Mouse (Mus musculus): ENCODE results near the gene Schip1. TPM values are rescaled to one million over a fixed set of nuclear protein-coding genes. Genes with fewer than 3 reads are reported as not detected.

Schip1 gene
- polyA plus RNA-seq, 1 experiment from 2014 or later, result 108 TPM

DNA sequence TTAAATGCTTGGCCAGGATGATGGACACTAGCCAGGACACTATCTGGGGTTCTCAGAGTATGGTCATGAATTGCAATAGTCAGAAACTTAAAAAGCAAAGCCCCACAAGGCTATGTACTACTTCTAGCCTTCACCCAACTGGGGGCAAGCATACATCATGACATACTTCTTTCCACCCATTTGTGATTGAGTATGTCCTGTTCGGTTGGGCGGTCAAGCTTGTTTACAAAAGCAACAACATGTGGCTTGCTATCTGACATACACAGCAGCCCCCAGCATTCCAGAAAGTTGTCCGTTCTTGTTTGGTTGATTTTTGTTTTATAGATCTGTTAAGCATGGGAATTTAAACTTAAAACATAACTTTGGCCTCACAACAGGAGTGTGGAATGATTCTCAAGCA is 582.7 kb downstream of the Schip1 start:
- no peak overlapping the region for H3K4me2 ChIP-seq (replicated peaks)
- no peak overlapping the region for H3K4me3 ChIP-seq
- no peaks in the 10 kb centered on the region for H3K4me1 ChIP-seq
- H3K27ac ChIP-seq (replicated peaks), result no peak overlapping the region
- WGBS, result 91% methylated on average over 3 of the region's 3 CpGs
- no peaks in the 10 kb centered on the region for H3K36me3 ChIP-seq
- no peaks in the 10 kb centered on the region for H3K27me3 ChIP-seq
- H3K9me3 ChIP-seq, result no peaks in the 10 kb centered on the region
- ATAC-seq (ENCODE audit: low FRiP score, low read depth), result no peak
- H3K9ac ChIP-seq (replicated peaks), result no peak overlapping the region

DNA sequence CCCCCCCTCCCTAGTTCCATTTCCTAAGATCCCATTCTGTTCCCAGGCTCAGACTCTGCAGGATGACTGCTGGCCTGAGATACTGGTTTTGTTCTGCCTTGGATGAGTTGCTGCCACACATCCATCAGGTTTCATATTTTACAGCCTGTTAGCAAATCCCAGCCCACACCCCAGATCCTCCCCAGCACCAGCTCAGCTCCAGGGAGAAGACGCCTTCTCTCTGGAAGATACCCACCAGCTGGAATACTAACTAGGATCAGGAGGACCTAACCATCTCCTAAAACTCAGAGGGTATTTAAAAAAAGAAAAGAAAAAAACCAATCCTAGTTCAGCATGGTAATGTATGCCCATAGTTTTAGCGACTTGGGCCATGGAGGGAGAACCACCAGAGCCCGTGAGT is 585.6 kb downstream of the Schip1 start:
- no peaks in the 10 kb centered on the region for H3K27me3 ChIP-seq
- no peaks in the 10 kb centered on the region for H3K9me3 ChIP-seq
- WGBS, result 93% methylated on average over 3 of the region's 3 CpGs
- H3K27ac ChIP-seq (replicated peaks), result no peak overlapping the region
- no peaks in the 10 kb centered on the region for H3K4me1 ChIP-seq
- no peaks in the 10 kb centered on the region for H3K36me3 ChIP-seq
- no peak overlapping the region for H3K4me3 ChIP-seq
- no peak overlapping the region for H3K9ac ChIP-seq (replicated peaks)
- H3K4me2 ChIP-seq (replicated peaks), result no peak overlapping the region
- no peak for ATAC-seq (ENCODE audit: low FRiP score, low read depth)

DNA sequence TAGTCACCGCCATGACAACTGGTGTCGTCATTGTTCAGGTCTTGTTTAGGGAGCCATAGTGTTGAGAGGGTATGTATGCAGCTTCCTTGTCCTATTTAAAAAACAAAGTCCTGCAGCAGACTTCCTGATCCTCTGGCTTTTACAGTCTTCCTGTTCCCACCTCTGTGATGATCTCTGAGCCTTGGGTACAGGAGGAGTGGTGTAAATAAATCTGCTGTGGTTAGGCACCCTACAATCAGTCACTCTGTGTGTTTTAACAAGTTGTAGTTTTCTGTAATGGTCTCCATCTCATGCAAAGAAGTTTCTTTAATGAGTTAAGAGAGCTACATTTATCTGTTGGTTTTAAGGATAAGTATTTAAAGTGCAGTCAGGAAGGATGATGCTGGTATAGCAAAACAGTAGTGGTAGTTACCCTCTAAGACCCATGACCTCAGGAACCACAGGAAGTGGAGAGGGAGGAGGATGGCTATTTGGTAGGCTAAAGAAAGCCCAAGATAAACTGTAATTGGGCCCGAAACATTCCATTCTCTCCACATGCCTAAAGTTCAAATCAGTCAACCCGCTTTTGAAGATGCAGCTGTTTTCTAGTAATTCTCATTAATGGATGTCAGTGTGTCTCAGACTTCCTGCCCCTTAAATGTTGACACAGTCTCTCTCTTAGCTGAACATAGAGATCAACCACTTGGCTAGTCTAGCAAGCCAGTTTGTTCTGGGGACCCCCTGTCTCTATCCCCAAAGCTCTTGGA is 592.2 kb downstream of the Schip1 start:
- Histone ChIP-seq H3K27ac (replicated peaks) (no peak overlapping the region), H3K4me3 (no peak overlapping the region), H3K27me3 (no peaks in the 10 kb centered on the region), H3K4me1 (no peaks in the 10 kb centered on the region; the same call in 1 of the 2 replicates), H3K36me3 (no peaks in the 10 kb centered on the region), H3K4me2 (replicated peaks) (no peak overlapping the region), H3K9me3 (no peaks in the 10 kb centered on the region), H3K9ac (replicated peaks) (no peak overlapping the region)
- no peak for ATAC-seq (ENCODE audit: low FRiP score, low read depth)
- 86% methylated on average over 4 of the region's 4 CpGs for WGBS

DNA sequence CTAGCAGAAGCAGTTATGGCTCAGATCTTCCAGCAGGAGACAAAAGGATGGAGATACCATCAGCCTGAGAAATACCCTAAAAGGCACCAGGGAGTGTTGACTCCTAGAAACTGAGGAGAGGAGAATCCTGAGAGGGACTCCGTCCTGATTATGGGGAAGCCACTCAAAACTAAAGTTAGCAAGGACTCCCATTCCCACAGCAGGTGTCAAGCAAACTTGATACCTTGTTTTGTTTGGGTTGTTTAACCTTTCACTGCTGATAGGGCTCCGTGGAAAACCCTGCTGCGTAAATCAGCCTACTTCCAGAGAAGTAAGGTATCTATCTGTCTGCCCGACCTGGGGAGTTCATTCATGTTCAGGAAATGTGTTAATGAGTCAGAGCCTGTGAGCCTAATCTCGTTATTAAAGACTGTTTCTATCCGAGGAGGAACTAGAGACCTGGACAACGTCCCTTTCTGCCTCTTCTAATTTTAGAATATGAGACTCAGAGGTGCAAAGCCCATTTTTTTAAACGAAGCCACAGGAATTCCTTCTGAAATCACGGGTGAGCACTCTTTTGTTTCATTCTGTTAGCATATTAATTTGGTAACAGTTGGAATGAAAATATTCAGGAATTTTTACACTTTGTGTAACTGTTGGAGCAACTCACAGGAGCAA is 593.1 kb downstream of the Schip1 start:
- Histone ChIP-seq H3K9ac (replicated peaks) (no peak overlapping the region), H3K4me3 (no peak overlapping the region), H3K4me1 (no peaks in the 10 kb centered on the region; the same call in 1 of the 2 replicates), H3K9me3 (no peaks in the 10 kb centered on the region), H3K36me3 (no peaks in the 10 kb centered on the region), H3K27me3 (no peaks in the 10 kb centered on the region), H3K27ac (replicated peaks) (no peak overlapping the region), H3K4me2 (replicated peaks) (no peak overlapping the region)
- 49% methylated on average over 9 of the region's 9 CpGs for WGBS
- ATAC-seq (ENCODE audit: low FRiP score, low read depth), result no peak

DNA sequence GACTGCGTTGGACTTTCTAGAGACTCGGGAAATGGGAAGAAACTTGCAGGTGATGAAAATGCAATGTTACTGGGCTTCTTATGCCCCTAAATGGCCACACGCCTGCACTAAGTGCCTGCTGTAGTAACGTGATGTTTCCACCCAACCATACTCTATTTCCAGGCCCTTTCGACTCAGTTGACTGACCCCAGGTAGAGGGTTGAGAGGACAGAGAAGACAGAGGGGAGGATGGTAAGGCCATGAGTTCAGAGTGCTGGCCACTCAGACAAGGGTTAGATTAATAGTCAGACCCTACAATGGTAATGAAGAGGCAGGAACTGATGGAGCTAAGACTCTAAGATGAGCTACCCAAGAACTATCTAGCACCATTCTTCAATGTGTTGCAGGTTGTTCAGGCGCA is 595.4 kb downstream of the Schip1 start:
- no peaks in the 10 kb centered on the region; the same call in none of the 2 replicates for H3K4me1 ChIP-seq
- no peak for ATAC-seq (ENCODE audit: low FRiP score, low read depth)
- no peaks in the 10 kb centered on the region for H3K9me3 ChIP-seq
- H3K27ac ChIP-seq (replicated peaks), result no peak overlapping the region
- no peak overlapping the region for H3K9ac ChIP-seq (replicated peaks)
- H3K4me2 ChIP-seq (replicated peaks), result no peak overlapping the region
- H3K36me3 ChIP-seq, result no peaks in the 10 kb centered on the region
- H3K27me3 ChIP-seq, result no peaks in the 10 kb centered on the region
- H3K4me3 ChIP-seq, result no peak overlapping the region
- 96% methylated on average over 6 of the region's 6 CpGs for WGBS

DNA sequence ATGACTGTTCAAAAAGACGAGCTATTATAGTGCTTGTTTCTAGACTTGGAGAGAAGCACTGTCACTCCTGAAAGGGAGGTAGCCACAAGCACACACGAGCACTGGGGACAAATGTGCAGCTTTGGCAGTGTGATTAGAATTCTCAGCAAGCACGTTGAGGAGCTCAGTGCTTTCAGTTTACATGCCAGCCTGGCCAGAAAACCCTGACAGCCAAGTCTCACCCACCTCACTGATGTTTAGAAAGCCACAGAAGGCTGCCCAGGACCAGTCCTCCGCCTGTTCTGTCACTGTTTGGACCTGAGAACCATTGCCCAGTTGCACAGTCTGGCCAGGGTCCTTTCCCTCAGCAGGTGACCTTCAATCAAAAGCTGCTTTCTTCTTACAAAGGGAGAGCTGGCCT is 595.9 kb downstream of the Schip1 start:
- Histone ChIP-seq H3K9ac (replicated peaks) (no peak overlapping the region), H3K4me1 (no peaks in the 10 kb centered on the region; the same call in none of the 2 replicates), H3K4me3 (no peak overlapping the region), H3K27ac (replicated peaks) (no peak overlapping the region), H3K4me2 (replicated peaks) (no peak overlapping the region), H3K27me3 (no peaks in the 10 kb centered on the region), H3K36me3 (no peaks in the 10 kb centered on the region), H3K9me3 (no peaks in the 10 kb centered on the region)
- 83% methylated on average over 4 of the region's 4 CpGs for WGBS
- ATAC-seq (ENCODE audit: low FRiP score, low read depth), result no peak

DNA sequence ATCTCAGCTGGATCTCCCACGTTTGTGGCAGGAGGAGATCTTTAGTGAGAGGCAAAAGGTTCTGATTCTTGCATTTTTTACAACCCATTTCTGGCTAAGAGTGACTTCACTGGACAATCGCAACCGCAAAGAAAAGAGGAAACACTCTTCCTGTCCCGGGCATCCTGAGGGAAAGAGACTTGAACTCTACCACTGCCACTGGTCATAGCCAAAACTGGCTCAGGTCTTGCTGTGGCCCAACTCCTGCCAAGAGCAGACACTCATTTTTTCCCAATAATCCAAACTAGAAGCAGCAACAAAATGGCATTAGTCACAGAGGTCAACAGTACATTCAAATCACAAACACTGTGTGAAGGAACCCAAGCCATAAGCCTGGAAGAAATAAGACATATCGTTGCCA is 597.8 kb downstream of the Schip1 start:
- no peak overlapping the region for H3K4me2 ChIP-seq (replicated peaks)
- no peak overlapping the region for H3K27ac ChIP-seq (replicated peaks)
- no peaks in the 10 kb centered on the region; the same call in none of the 2 replicates for H3K4me1 ChIP-seq
- ATAC-seq (ENCODE audit: low FRiP score, low read depth), result no peak
- no peak overlapping the region for H3K4me3 ChIP-seq
- no peaks in the 10 kb centered on the region for H3K36me3 ChIP-seq
- no peaks in the 10 kb centered on the region for H3K27me3 ChIP-seq
- WGBS, result 83% methylated on average over 5 of the region's 5 CpGs
- H3K9me3 ChIP-seq, result no peaks in the 10 kb centered on the region
- no peak overlapping the region for H3K9ac ChIP-seq (replicated peaks)

DNA sequence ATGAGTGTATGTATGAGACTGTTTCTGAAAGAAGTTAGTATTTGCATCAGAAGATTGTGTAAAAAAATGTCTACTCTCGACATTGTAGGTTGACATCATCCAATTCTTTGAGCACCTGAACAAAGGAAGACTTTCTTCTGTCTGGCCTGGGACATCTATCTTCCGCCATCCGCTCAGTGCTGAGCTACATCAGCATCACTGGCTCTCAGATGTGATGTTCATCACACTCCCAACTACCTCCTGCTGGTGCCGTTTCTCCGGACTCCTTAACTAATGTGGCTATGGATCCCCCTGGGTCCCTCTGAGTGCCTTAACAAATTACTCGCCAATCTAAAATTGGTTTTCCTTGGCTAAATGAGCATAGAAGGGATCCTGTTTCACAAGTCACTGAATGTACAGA is 599.7 kb downstream of the Schip1 start:
- H3K27ac ChIP-seq (replicated peaks), result 0 out of 2 replicates have a peak overlapping the region, but pooled peaks have one; percentile 35
- H3K9me3 ChIP-seq, result no peaks in the 10 kb centered on the region
- H3K27me3 ChIP-seq, result no peaks in the 10 kb centered on the region
- no peak overlapping the region for H3K4me2 ChIP-seq (replicated peaks)
- ATAC-seq (ENCODE audit: low FRiP score, low read depth), result no peak
- 74% methylated on average over 6 of the region's 6 CpGs for WGBS
- no peak overlapping the region for H3K9ac ChIP-seq (replicated peaks)
- no peaks in the 10 kb centered on the region for H3K36me3 ChIP-seq
- H3K4me1 ChIP-seq, result no peaks in the 10 kb centered on the region; the same call in none of the 2 replicates
- H3K4me3 ChIP-seq, result no peak overlapping the region

DNA sequence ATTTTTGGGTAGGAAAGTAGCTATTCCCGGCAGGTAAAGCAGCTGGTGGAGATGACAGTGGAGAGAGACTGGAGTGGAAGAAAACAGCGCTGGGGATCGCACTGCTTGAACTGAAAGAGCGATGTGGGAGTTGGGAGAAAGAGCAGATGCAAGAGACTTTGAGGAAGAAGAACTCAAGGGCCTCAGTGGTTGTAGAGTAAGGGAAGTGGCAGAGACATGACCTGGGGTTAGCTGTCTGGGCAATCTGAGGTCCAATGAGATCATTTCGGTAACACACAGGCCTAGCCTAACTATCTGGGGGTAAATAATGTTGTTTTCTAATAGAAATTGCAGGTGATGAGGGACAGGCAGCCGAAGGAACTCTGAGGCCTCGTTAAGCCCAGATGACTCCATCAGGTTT is 601.8 kb downstream of the Schip1 start:
- no peaks in the 10 kb centered on the region; the same call in 1 of the 2 replicates for H3K4me1 ChIP-seq
- no peak overlapping the region for H3K9ac ChIP-seq (replicated peaks)
- H3K36me3 ChIP-seq, result no peaks in the 10 kb centered on the region
- H3K4me2 ChIP-seq (replicated peaks), result no peak overlapping the region
- no peak for ATAC-seq (ENCODE audit: low FRiP score, low read depth)
- no peak overlapping the region for H3K4me3 ChIP-seq
- no peaks in the 10 kb centered on the region for H3K27me3 ChIP-seq
- 93% methylated on average over 7 of the region's 7 CpGs for WGBS
- H3K27ac ChIP-seq (replicated peaks), result no peak overlapping the region
- no peaks in the 10 kb centered on the region for H3K9me3 ChIP-seq

DNA sequence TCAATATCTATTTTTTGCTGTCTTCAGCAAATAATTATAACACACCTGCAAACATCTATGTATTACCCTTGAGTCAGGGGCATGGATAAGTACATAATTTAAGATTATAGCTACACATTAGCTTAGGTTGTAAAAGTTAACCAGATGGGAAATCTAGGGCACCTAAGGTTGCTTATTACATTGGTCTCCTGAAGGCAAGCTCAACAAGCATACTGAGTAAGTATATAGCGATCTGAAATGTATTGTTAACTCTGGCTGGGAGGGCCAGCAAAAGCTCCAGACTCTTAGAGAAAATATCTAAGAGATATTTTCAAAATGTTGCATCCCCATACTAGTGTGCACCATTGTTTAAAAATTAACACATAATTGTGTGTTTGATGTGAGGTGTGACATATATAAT is 603.2 kb downstream of the Schip1 start:
- H3K9me3 ChIP-seq, result no peaks in the 10 kb centered on the region
- no peaks in the 10 kb centered on the region; the same call in 1 of the 2 replicates for H3K4me1 ChIP-seq
- H3K4me3 ChIP-seq, result no peak overlapping the region
- H3K27ac ChIP-seq (replicated peaks), result no peak overlapping the region
- no peaks in the 10 kb centered on the region for H3K36me3 ChIP-seq
- H3K9ac ChIP-seq (replicated peaks), result no peak overlapping the region
- no peak overlapping the region for H3K4me2 ChIP-seq (replicated peaks)
- 93% methylated on average over 1 of the region's 1 CpGs for WGBS
- no peak for ATAC-seq (ENCODE audit: low FRiP score, low read depth)
- H3K27me3 ChIP-seq, result no peaks in the 10 kb centered on the region

DNA sequence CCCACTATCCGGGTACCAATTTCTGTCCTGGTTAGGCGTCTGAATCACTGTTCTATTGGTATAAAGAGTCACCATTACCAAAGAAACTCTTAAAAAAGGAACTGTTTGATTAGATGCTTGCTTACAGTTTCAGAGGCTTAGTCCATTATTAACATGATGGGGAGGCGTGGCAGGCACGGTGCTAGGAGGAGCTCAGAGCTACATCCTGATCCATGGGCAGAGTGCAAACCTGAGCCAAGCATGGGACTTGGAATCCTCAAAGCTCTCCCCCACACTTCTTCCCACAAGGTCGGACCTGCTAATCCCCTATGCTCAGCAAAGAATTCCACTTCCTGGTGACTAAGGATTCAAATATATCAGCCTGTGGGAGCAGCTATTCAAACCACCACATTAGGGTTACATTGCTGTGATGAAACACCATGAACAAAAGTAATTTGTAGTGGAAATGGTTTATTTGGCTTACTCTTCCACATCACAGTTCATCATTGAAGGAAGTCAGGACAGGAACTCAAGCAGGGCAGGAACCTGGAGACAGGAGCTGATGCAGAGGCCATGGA is 604.9 kb downstream of the Schip1 start:
- no peak overlapping the region for H3K4me3 ChIP-seq
- no peaks in the 10 kb centered on the region; the same call in 1 of the 2 replicates for H3K4me1 ChIP-seq
- no peaks in the 10 kb centered on the region for H3K27me3 ChIP-seq
- H3K36me3 ChIP-seq, result no peaks in the 10 kb centered on the region
- H3K9ac ChIP-seq (replicated peaks), result no peak overlapping the region
- ATAC-seq (ENCODE audit: low FRiP score, low read depth), result no peak
- H3K4me2 ChIP-seq (replicated peaks), result no peak overlapping the region
- WGBS, result 76% methylated on average over 5 of the region's 5 CpGs
- no peaks in the 10 kb centered on the region for H3K9me3 ChIP-seq
- H3K27ac ChIP-seq (replicated peaks), result no peak overlapping the region

DNA sequence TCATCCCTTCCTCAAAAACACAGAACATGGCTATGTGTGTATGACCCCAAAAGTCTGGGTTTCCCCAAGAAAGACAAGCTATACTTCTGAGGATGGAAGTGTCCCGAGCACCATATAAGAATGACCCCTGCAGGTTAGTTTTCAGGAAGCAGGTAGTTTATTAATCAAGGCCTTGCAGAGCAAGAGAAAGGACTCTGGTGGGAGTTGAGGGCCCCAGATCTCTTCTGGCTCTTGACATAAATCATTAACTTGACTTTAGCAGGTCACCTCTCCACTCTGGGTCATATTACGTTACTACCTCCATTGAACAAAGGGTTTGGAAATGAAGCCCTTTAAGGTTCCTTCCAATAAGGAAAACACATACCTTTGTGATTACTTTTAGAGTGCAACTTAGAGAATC is 610.1 kb downstream of the Schip1 start:
- no peaks in the 10 kb centered on the region for H3K4me1 ChIP-seq
- no peaks in the 10 kb centered on the region for H3K9me3 ChIP-seq
- H3K27ac ChIP-seq (replicated peaks), result no peak overlapping the region
- no peak overlapping the region for H3K4me3 ChIP-seq
- H3K27me3 ChIP-seq, result no peaks in the 10 kb centered on the region
- H3K36me3 ChIP-seq, result no peaks in the 10 kb centered on the region
- no peak overlapping the region for H3K9ac ChIP-seq (replicated peaks)
- ATAC-seq (ENCODE audit: low FRiP score, low read depth), result no peak
- H3K4me2 ChIP-seq (replicated peaks), result no peak overlapping the region
- 90% methylated on average over 2 of the region's 2 CpGs for WGBS
